ENCODE assay signal across 11 mouse cellular contexts in genomic region chr6:15415099-15415498, GRCm38 (mm10).
DNase-seq lines count a peak whose midpoint lies in the region; ATAC-seq and TF ChIP-seq lines count a peak whose summit lies in the region.
"Had no signal": no experiment of that assay in that cellular context is flagged by ENCODE, and none has a peak within 500 bp of the region (broad histone marks: within the 10 kb centered on the region; RNA-seq: fewer than 3 reads in every experiment).

No protein-coding gene starts in this region.

- no peak overlapping the region for H3K4me2 ChIP-seq in forebrain, embryonic 14.5 days (ENCODE audit: low read length)
- no peak overlapping the region for H3K4me2 ChIP-seq in forebrain, embryonic 12.5 days
- no peak overlapping the region for H3K4me2 ChIP-seq in kidney, postnatal 0 days (ENCODE audit: low read length)
- no peak overlapping the region for H3K4me2 ChIP-seq in midbrain, embryonic 16.5 days (ENCODE audit: low read length)
- H3K4me2 ChIP-seq in midbrain, embryonic 15.5 days = no peak overlapping the region

- no peak overlapping the region for H3K4me3 ChIP-seq in forebrain, embryonic 14.5 days (ENCODE audit: low read depth, low read length)
- H3K4me3 ChIP-seq in forebrain, embryonic 12.5 days (replicated peaks) = no peak overlapping the region
- H3K4me3 ChIP-seq in kidney, postnatal 0 days (replicated peaks; ENCODE audit: low read depth, low read length) = no peak overlapping the region
- H3K4me3 ChIP-seq in midbrain, embryonic 16.5 days (ENCODE audit: low read depth, low read length) = no peak overlapping the region
- no peak overlapping the region for H3K4me3 ChIP-seq in midbrain, embryonic 15.5 days

- no peak overlapping the region for H3K27ac ChIP-seq in forebrain, embryonic 14.5 days (ENCODE audit: low read depth, low read length)
- H3K27ac ChIP-seq in forebrain, embryonic 12.5 days = no peak overlapping the region
- no peak overlapping the region for H3K27ac ChIP-seq in kidney, postnatal 0 days
- H3K27ac ChIP-seq in midbrain, embryonic 16.5 days (ENCODE audit: low read length) = no peak overlapping the region
- H3K27ac ChIP-seq in midbrain, embryonic 15.5 days = no peak overlapping the region

- no peaks in the 10 kb centered on the region for H3K27me3 ChIP-seq in forebrain, embryonic 14.5 days (replicated peaks; ENCODE audit: control insufficient read depth, insufficient read depth, low read length)
- peaks cover 2% of the 10 kb centered on the region; the same call in 1 of the 2 replicates for H3K27me3 ChIP-seq in forebrain, embryonic 12.5 days
- no peaks in the 10 kb centered on the region for H3K27me3 ChIP-seq in kidney, postnatal 0 days (ENCODE audit: insufficient read depth, low read length)
- H3K27me3 ChIP-seq in midbrain, embryonic 16.5 days (ENCODE audit: control insufficient read depth, insufficient read depth, low read depth, low read length) = no peaks in the 10 kb centered on the region
- H3K27me3 ChIP-seq in midbrain, embryonic 15.5 days (replicated peaks) = no peaks in the 10 kb centered on the region

- H3K9ac ChIP-seq in forebrain, embryonic 14.5 days (ENCODE audit: low read length) = no peak overlapping the region
- H3K9ac ChIP-seq in forebrain, embryonic 12.5 days = no peak overlapping the region
- no peak overlapping the region for H3K9ac ChIP-seq in kidney, postnatal 0 days (ENCODE audit: low read depth, low read length)
- no peak overlapping the region for H3K9ac ChIP-seq in midbrain, embryonic 16.5 days (ENCODE audit: low read depth, low read length)
- no peak overlapping the region for H3K9ac ChIP-seq in midbrain, embryonic 15.5 days
- H3K9ac ChIP-seq: liver, postnatal 0 days had no signal

- WGBS in forebrain, embryonic 14.5 days = 22% methylated on average over 4 of the region's 4 CpGs
- 22% methylated on average over 4 of the region's 4 CpGs for WGBS in forebrain, embryonic 12.5 days
- WGBS in kidney, postnatal 0 days = 54% methylated on average over 4 of the region's 4 CpGs
- WGBS in midbrain, embryonic 16.5 days = 27% methylated on average over 4 of the region's 4 CpGs
- 22% methylated on average over 4 of the region's 4 CpGs for WGBS in midbrain, embryonic 15.5 days

- peak; percentile 51 for TF ChIP-seq CTCF in kidney, postnatal 0 days (IDR thresholded peaks at IDR 0.05; ENCODE audit: low read depth)

- DNase-seq in forebrain, embryonic 14.5 days (ENCODE audit: low spot score) = peak; percentile 77
- DNase-seq in kidney, postnatal 0 days (ENCODE audit: low spot score) = peak; percentile 6
- no peak for DNase-seq in kidney, adult 11 months
- peak; percentile 7 to 8 for DNase-seq in kidney, postnatal 4 days
- DNase-seq in gastrocnemius, postnatal 10 days = no peak
- DNase-seq: liver, postnatal 0 days; right cerebral cortex, adult 18-20 months had no signal

- H3K9me3 ChIP-seq in forebrain, embryonic 14.5 days (replicated peaks; ENCODE audit: control insufficient read depth, low read length) = no peaks in the 10 kb centered on the region
- H3K9me3 ChIP-seq in forebrain, embryonic 12.5 days = no peaks in the 10 kb centered on the region
- no peaks in the 10 kb centered on the region for H3K9me3 ChIP-seq in kidney, postnatal 0 days (replicated peaks; ENCODE audit: low read length)
- H3K9me3 ChIP-seq in midbrain, embryonic 16.5 days (replicated peaks; ENCODE audit: control insufficient read depth, low read length, poor library complexity, severe bottlenecking) = no peaks in the 10 kb centered on the region
- no peaks in the 10 kb centered on the region for H3K9me3 ChIP-seq in midbrain, embryonic 15.5 days

- H3K4me1 ChIP-seq in forebrain, embryonic 14.5 days (ENCODE audit: control insufficient read depth, insufficient read depth, low read length) = peaks cover 34% of the 10 kb centered on the region
- H3K4me1 ChIP-seq in forebrain, embryonic 12.5 days = peaks cover 33% of the 10 kb centered on the region
- no peaks in the 10 kb centered on the region for H3K4me1 ChIP-seq in kidney, postnatal 0 days (replicated peaks; ENCODE audit: insufficient read depth, low read length)
- peaks cover 23% of the 10 kb centered on the region for H3K4me1 ChIP-seq in midbrain, embryonic 16.5 days (ENCODE audit: control insufficient read depth, insufficient read depth, low read length)
- peaks cover 27% of the 10 kb centered on the region for H3K4me1 ChIP-seq in midbrain, embryonic 15.5 days

- no peaks in the 10 kb centered on the region for H3K36me3 ChIP-seq in forebrain, embryonic 14.5 days (ENCODE audit: control insufficient read depth, insufficient read depth, low read length)
- H3K36me3 ChIP-seq in forebrain, embryonic 12.5 days (replicated peaks) = no peaks in the 10 kb centered on the region
- H3K36me3 ChIP-seq in kidney, postnatal 0 days (ENCODE audit: insufficient read depth, low read length) = no peaks in the 10 kb centered on the region
- H3K36me3 ChIP-seq in midbrain, embryonic 16.5 days (ENCODE audit: control insufficient read depth, insufficient read depth, low read length) = no peaks in the 10 kb centered on the region
- H3K36me3 ChIP-seq in midbrain, embryonic 15.5 days (replicated peaks) = no peaks in the 10 kb centered on the region

- ATAC-seq in forebrain, embryonic 14.5 days = 0 out of 2 replicates have a peak, but pooled peaks have one; percentile 7
- ATAC-seq in forebrain, embryonic 12.5 days (ENCODE audit: low FRiP score) = no peak
- ATAC-seq in kidney, postnatal 0 days (replicated peaks; ENCODE audit: low FRiP score, low read depth) = no peak
- ATAC-seq in midbrain, embryonic 16.5 days = 0 out of 2 replicates have a peak, but pooled peaks have one; percentile 25
- no peak for ATAC-seq in midbrain, embryonic 15.5 days (replicated peaks)
- ATAC-seq: CD4-positive, CD25-positive, alpha-beta regulatory T cell, adult 4 months; liver, postnatal 0 days had no signal

Comparison
In these comparisons a context has a peak if more than half of its experiments do, and no peak if none do; other contexts are left out.
1. ATAC-seq: peak in forebrain, embryonic 14.5 days (single experiment) and midbrain, embryonic 16.5 days (single experiment); none in forebrain, embryonic 12.5 days (single experiment), kidney, postnatal 0 days (single experiment) and midbrain, embryonic 15.5 days (single experiment).
2. DNase-seq: peak in forebrain, embryonic 14.5 days (single experiment), kidney, postnatal 0 days (single experiment) and kidney, postnatal 4 days (2 of 2); none in kidney, adult 11 months (single experiment) and gastrocnemius, postnatal 10 days (single experiment).